Mouse (Mus musculus): ENCODE results near the gene Fancl.
A peak's percentile ranks its signal among the peaks of the same experiment; 100 is the strongest.
"Not testable (repeated sequence)": the region's sequence is repeated elsewhere in the genome, so short reads cannot be mapped to it uniquely, and the experiment has no call there.

Gene Fancl

DNA sequence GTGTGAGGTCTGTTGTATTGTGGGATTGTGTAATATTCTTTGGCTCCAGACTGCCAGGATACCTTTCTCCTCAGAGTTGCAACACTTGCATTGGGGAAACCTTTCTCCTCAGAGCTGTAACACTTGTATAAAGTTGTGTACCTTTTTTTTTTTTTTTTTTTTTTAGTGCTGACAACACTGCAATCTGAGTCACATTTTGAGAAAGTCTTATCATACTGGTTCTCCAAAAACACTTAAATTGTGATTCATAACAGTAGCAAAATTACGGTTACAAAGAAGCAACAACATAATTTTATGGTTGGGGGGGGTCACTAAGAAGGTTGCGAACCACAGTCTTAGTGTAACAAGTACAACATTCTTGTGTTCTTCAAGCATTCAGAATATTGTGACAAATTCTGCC is at the start of gene Fancl:
Gene Fancl (plus strand): TSS at position 165 of the 400 bp plus-strand sequence.
- DNase-seq (ENCODE audit: low spot score in 2 of 2): no peak

DNA sequence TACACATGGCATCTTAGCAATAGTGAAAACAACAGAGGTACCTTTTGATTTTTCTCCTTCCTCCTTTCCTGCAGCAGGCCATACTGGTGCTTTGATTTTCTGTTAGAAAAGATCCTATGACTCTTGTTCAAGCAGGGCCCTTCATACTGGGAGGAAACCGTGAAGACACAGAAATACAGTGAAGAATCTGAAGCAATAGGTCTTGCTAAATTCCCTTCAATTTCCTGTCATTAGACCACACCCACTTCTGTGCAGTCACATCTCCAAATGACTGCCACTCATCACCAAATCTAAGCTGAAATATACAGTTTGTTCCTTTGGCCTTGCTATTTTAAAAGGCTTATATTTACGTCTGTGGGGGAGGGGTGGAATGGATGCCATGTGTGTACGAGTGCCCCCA is 49.1 kb upstream of the Fancl start:
- no peak for DNase-seq (ENCODE audit: low spot score in 2 of 2)

DNA sequence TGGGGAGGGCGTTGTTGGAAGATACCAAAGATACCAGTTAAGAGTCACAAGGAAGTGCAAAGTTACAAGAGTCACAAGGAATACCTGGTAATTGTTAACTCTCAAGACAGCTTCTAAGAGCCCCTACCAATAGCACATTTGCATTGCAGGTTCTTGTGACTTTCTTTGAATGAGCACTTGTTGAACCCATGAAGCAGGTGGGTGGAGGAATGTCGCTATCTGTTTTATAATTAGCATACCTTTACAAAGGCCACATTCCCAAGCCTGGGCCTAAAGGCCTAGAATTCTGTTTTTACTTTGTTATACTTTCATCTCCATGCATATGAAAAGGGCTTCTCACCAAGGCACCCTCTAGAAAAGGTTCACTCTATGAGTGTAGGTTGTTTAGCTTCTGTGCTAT is 15.8 kb upstream of the Fancl start:
- DNase-seq (ENCODE audit: low spot score in 2 of 2): not testable (repeated sequence)

DNA sequence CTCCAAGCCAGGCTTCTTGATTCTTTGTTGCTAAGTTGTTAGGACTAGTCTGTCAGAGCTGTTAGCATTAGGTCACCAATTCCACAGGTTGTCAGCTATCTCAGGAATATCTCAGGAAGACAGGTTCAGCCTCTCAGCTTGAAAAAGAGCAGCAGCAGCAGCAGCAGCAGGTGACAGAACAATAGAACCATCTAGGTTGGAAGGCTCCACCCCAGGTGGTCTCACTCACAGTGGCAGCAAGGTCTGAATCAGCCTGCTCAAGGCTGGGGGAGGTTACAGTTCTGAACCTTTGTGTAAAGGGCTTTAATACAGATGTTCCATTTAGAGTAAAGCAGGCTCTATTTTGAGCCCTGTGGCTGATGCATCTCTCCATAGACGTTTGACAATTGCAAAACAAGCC is 14.0 kb upstream of the Fancl start:
- not testable (repeated sequence) for DNase-seq (ENCODE audit: low spot score in 2 of 2)

DNA sequence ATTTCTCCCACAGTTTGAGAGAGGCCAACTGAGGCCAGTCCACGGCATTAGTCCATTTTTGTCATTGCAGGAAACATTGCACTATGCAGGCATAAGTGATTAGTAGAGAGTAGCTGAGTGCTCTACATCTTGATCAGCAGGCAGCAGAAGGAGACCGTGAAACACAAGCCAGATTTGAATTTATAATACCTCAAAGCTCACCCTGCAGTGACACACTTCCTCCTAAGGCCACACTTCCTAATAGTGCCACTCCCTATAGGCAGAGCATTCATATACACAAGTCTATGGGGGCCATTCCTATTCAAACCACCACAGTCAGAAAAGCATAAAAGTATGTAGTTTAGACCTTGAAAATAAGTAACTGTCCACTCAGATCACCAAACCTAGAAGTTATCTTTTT is 11.8 kb upstream of the Fancl start:
- DNase-seq (ENCODE audit: low spot score in 2 of 2): no peak

DNA sequence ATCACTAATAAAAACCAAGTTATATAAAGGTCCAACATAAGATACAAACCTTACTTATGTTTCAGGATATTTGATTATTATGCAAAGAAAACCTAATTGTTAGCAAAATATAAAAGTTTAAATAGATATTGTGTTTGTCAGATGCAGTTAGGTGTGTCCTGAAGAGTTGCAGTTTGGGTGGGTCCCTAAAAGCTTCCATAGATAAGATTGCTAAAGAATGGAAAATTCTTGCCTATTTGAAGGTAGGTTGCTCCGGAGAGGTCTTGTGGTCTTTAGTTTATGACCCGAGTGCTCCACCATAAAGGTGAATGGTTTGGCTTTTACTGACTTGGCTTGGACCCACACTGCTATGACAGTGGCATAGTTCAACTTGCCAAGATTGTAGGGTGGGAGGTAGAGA is 7.9 kb upstream of the Fancl start:
- DNase-seq (ENCODE audit: low spot score in 2 of 2): no peak

DNA sequence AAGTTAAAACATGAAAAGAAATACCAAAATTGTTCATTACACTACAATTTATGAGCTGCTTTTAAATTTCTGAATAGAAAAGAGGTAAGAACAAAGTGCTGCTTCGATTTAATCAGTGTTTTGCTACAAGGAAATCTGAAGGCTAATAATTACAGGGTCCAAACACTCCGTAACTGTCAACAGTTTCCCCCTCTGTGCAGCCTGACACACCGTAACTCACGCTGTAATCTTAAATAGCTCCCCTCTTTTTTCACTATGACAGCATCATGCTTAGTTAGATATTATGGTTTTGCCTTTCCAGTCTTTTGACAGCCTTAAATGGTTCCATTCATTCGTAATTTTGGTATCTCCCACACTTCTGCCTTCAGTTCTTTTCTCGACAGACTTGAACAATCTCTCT is 4.4 kb upstream of the Fancl start:
- no peak for DNase-seq (ENCODE audit: low spot score in 2 of 2)

DNA sequence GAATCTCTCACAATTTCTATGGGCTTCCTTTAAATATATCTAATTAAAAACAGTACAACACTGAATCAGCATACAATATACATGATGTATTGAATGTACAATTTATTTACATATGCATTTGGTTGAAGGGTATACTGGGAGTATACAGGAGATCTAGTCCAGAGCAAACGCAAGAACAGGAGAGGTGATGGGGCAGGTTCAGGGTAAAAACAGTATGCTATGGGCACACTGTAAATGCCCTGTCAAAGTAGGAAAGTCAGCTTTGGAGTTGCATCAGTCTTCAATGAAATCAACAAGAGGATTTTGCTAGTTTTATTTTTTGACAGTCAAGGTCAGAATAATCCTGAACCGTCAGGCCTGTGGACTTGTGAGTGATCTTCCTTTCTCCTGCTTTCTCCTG is 743 bp downstream of the Fancl start:
- no peak for DNase-seq (ENCODE audit: low spot score in 2 of 2)

DNA sequence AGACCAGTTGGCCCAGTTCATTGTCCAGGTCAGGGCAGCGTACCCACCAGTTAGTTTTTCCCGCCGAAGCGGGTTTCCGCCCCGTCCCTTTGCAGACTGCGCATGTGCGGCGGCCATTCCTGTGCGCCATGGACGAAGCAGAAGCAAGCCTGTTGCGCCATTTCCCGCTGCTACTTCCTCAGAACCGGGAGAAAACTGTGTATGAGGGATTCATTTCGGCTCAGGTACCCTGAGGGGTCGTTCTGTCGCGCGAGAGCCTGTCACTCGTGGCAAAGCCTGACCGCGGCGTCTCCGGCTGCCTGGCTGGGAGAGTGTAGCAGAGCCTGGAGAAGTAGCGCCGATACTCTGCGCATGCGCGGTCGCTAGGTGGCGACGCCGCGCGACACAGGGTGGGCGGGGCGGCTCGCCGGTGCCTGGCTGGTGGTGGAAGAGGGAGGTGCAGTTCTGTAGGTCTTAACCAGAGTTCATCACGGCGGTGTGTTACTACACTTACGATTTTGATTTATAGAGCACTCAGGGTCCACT is 1.2 kb downstream of the Fancl start:
- peak; percentile 56 to 91 for DNase-seq (ENCODE audit: low spot score in 2 of 2)

DNA sequence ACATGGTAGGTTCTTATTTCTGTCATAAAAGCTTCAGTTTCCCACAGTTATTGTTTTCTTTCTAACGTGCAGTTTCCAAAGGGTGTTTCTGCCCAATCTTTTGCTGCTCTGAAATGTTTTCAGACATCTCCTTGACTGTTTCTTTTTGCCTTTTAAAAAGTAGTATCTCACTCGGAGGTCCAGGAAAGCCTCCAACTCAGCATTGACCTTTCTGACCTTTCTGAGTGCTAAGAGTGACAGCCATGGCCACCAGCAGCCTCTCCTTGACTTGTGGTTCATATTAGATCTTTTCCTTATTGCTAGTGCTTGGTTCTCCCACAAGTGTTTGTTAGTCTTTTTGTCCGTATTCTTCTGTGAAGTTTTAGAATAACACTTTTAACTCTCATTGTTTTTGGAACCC is 9.6 kb downstream of the Fancl start:
- no peak for DNase-seq (ENCODE audit: low spot score in 2 of 2)

DNA sequence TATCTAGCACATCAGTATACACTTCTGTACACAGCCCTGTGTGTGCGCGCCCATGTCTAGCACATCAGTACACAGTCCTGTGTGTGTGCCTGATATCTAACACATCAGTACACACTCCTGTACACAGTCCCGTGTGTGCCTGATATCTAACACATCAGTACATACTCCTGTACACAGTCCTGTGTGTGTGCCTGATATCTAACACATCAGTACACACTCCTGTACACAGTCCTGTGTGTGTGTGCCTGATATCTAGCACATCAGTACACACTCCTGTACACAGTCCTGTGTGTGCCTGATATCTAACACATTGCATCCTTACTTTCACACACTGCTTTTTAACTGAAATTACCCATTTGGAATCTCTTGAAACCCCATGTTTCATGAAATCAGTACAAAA is 27.0 kb downstream of the Fancl start:
- DNase-seq (ENCODE audit: low spot score in 2 of 2): no peak

DNA sequence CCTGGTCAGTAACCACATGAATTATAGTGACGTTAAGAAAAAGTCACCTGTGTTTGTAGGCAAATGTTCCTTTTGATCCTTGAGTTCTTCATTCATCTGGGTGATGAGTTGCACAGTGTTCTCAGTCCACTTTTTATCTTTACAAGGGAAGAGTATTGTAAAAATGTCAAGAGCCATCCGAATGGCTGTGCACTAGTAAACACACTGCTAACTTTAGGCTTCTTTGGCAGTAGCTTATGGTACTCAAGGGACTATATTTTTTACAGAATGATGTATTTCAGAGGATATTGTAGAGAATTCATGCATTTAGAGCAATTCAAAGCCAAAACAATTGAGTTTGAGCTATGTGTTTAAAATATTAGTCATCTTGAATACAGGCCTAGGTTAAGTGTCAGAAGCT is 35.5 kb downstream of the Fancl start:
- no peak for DNase-seq (ENCODE audit: low spot score in 2 of 2)

DNA sequence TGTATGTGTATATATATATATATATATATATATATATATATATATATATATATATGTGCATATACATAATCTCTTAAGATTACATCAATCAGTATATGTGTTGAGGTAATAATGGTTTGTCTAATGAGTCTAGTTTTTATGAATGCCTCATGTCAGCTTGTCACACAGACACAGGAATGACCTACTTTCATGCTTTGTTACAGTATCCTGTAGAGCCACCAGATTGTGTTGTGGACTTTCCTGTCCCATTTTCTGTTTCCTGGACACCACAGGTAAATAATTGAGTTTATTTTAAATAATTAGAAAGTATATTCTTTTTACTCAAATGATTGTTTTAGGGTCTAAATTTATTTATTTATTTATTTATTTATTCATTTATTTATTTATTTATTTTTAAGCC is 48.3 kb downstream of the Fancl start:
- DNase-seq (ENCODE audit: low spot score in 2 of 2): no peak

DNA sequence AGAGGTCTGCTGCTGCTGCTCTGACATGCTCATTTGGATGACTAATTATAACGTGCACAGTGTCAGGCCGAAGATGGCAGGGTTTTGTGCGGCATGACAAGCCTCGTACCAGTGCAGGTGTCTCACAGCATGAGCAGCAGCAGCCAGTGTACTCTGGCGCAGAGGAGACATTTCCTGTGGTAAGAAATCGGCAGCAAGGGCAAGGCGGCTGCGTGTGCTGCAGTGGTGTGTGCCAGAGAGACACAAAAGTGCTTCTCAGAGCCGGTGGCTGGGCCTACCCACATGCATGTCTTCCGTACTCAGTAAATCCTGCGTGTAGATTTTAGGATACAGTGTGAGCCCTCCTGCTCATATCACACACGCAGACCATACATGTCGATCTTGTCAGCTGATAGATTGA is 51.9 kb downstream of the Fancl start:
- peak; percentile 3 to 14 for DNase-seq (ENCODE audit: low spot score in 2 of 2)

DNA sequence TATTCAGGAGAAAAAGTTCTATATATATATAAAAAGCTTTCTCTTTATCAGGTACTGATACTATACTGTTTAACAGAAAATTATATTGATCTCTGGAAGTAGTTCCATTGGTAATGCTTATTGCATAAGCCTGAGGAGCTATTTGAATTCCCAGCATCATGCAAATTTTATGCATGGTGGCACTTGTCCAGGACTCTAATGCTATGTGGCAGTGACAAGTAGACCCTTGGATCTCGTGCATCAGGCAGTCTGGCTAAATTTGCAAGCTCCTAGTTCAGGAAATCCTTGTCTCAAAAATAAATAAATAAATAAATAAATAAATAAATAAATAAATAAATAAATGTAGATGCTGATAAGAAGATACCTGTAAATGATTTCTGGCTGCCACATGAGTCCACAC is 55.2 kb downstream of the Fancl start:
- DNase-seq (ENCODE audit: low spot score in 2 of 2): no peak

DNA sequence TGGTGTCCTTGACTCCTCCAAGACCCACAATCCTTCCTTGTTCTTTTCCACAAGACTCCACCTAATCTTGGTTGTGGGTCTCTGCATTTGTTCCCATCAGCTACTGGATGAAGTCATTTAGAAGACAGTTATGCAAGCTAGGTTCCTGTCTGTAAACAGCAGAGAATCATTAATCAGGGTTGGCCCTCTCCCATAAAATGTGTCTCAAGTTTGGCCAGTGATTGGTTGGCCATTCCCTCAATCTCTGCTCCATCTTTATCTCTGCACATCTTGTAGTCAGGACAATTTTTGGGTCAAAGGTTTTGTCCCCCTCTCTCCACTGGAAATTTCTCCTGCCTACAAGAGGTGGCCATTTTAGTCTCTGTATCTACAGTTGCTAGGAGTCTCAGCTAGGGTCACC is 58.4 kb downstream of the Fancl start:
- no peak for DNase-seq (ENCODE audit: low spot score in 2 of 2)

DNA sequence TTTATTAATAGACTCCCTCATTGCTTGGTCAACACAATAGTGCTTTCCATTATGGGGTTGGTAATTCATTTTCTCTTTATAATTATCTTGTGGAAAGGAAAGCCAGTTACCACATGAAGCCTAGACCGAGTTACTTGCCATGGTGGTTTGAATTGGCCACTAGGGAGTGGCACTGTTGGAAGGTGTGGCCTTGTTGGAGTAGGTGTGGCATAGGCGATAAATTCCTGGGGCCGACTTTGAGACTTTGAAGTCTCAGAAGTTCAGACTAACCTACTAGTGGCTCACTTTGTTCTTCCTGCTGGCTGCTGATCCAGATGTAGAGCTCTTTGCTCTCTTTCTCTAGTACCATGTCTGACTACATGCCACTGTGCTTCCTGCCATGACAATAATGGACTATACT is 63.9 kb downstream of the Fancl start:
- no peak for DNase-seq (ENCODE audit: low spot score in 2 of 2)

DNA sequence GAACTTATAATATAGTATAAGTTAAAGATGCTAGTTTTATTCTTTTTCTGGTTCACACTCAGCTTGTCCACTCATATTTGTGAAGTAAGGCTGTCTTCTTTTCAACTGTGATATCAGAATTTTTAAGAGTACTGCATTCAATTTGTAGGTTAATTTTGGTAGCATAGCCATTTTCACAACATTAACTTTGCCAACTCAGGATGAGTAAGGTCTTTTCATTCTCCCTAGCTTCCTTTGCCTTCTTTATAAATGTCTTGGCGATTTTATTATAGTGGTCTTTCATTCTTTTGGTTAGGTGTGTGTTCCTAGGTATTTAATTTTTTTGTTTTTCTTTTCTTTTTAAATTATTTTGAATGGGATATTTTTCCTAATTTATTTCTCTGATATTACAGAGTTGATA is 64.7 kb downstream of the Fancl start:
- no peak for DNase-seq (ENCODE audit: low spot score in 2 of 2)

DNA sequence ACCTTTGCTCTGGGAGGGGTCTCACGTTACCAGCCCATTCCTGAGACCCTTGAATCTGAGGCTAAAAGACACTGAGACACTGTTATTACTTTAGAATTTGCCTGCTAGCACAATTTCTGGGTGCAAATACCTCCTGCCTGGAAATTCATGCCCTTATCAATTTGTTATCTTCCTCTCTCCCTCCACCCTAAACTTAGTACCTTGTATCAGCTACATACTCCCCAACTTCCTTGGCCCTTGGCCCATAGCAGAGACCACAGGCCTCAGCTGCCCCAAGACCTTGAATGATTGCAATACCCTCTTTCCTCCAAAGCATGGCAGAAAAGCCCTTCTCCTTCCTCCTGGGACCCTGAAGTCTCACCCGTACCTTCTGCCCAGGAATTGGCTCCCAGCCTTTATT is 65.3 kb downstream of the Fancl start:
- DNase-seq (ENCODE audit: low spot score in 2 of 2): no peak

DNA sequence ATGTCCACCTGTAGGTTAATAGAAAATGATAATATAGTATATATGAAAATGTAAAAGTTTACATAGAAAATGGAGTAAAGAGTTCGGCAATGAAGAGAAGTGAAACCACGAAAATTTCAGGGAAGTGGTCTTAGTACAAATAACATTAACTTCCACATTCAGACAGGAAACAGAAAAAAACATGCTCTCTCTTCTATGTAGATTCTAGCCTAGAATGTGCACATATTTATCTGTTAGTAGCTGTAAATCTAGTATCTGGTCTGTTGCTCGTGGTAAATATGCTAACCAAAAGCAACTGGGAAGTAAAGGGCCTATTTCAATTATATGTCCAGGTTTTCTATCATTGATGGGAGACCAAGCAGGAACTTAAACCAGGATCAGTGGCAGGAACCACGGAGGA is 66.8 kb downstream of the Fancl start:
- DNase-seq (ENCODE audit: low spot score in 2 of 2): no peak

DNA sequence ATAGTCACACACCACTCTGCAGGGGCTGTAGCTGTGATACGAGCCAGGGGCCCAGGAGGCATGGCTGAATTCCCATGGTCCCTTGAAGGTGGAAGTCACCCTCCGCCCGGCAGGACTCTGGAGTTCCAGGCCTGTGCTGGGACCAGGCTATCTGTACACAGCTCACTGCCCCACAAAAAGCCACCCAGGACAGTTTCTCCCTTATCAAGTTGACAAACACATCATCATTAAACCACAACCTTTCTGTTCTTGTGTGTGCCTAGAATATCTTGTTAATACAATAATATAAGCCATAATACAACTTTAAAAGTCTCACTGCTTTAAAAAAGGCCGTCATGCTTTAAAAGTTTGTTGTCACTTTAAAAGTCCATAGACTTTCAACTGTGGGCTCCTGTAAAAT is 68.1 kb downstream of the Fancl start:
- DNase-seq (ENCODE audit: low spot score in 2 of 2): no peak

DNA sequence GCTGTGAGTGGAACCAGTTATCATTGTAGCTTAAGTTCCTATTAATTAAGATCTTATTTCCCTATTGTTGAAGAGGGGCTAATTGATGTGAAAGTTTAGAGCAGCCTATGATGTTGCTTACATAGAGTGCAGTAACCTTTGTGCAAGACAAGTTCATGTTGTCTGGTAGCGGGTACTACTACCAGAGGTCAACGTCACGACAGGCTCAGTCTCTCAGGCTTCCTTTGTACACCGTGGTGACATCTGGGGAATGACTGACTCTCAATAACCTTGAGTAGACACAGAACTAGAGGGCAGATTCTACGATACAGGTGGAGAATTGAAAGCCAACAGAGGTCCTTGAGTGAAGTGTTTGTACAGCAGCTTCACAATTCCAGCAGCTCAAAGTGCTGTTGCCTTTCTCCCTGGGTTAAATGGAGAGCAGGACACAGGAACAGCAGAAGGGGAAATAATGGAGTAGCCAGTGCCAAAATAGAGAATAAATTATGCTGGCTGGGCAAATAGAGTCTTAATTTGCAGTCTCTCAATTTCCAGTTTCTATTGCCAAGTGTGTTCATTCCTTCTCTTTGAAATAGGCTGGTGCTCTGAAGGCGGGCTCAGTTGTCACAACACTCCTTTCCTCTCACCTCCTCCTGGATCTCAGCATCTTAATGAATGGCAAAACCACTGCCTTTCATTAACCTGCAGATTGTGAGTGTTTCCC is 91.3 kb downstream of the Fancl start:
- DNase-seq (ENCODE audit: low spot score in 2 of 2): no peak

DNA sequence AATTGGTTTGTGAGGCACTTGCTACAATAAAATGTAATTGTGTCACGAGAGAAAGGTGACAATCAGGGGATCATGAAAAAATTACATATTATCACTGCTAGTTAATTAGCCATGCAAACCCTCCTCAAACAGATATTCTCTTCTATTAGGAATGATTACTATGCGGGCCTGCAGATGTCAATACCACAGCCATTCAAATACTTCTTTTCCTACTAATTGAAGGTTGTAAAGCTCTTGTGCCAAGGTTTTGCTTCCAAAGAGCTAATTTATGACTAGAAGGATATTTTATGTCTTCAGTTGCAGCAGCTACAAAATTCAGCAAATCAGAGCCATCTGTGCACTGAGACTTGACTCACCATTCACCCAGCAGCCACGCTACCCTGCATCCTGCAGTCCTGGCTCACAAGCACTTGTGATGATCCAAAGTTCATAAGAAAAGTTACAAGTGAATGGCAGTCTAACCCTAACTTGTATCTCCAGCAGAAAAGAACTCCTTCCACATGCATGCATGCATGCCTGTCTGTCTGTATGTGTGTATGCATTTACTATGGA is 95.8 kb downstream of the Fancl start:
- no peak for DNase-seq (ENCODE audit: low spot score in 2 of 2)
